Mouse (Mus musculus) ES-Bruce4 (cell line): ENCODE measurements around the gene Mterf4.

ENCODE experiments used
- CTCF ChIP-seq: IDR thresholded peaks from one replicate; pipeline ENCODE4 v1.8.1; 2011; ENCODE audit warnings: low read depth, low read length
- EP300 ChIP-seq: IDR thresholded peaks from 2 replicates; pipeline ENCODE4 v1.6.1; 2011; ENCODE audit warnings: low read depth, low read length; ENCODE audit not compliant: insufficient read depth
- POLR2A ChIP-seq: IDR thresholded peaks from one replicate; pipeline ENCODE4 v1.8.1; 2011; ENCODE audit warnings: low read length; ENCODE audit not compliant: insufficient read depth

DNA sequence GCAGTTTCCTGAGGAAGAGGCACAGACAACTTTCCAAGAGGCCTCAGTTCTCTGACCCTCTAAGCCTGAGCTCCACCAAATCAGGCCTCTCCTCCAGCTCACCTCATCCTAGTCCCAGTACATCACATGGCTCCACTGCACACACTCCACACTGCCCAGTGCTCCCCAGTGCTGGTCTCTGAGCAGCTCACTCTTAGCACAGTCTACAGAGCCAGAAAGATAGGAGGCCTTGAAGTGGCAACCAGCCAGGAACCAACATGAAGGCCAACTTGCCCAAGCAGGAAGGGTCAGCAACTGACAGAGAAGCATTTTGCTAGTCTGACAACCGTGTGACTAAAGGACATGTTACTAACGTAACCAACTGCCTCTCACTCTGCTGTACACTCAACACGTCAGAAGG, 5.1 kb downstream of the Mterf4 start:
- TF ChIP-seq CTCF (no peak), EP300 (no peak), POLR2A (no peak)
